Mouse (Mus musculus): ENCODE measurements around the gene Dis3l2.

DNA sequence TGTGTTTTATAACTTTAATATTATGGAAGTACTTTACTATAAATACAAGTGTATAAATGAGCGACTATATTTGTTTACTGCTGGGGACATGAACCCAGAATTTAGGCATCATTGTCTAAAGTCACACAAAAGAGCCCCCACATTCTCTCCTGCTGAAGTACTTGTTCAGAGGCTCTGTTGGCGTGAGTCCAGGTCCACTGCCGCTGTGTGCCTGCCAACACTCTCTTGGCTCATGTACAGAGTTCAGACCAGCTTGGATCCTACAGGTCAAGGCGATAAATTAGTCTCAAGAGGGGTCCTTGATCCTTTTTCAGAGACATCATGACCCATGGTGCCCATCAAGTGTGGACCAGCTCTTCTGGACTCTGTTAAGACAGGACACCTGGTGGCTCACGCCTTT is 46.5 kb upstream of the Dis3l2 start:
- TF ChIP-seq CTCF (IDR thresholded peaks at IDR 0.05; ENCODE audit: low read depth): no peak
- TF ChIP-seq EP300 (IDR thresholded peaks at IDR 0.05; ENCODE audit: low read depth): no peak
